Mouse (Mus musculus): ENCODE results near the gene Etnk2. TPM values are rescaled to one million over a fixed set of nuclear protein-coding genes. Genes with fewer than 3 reads are reported as not detected.

Gene Etnk2
- total and polyA plus RNA-seq, 2 experiments from 2014 or later, result 29.6 to 49.7 TPM

DNA sequence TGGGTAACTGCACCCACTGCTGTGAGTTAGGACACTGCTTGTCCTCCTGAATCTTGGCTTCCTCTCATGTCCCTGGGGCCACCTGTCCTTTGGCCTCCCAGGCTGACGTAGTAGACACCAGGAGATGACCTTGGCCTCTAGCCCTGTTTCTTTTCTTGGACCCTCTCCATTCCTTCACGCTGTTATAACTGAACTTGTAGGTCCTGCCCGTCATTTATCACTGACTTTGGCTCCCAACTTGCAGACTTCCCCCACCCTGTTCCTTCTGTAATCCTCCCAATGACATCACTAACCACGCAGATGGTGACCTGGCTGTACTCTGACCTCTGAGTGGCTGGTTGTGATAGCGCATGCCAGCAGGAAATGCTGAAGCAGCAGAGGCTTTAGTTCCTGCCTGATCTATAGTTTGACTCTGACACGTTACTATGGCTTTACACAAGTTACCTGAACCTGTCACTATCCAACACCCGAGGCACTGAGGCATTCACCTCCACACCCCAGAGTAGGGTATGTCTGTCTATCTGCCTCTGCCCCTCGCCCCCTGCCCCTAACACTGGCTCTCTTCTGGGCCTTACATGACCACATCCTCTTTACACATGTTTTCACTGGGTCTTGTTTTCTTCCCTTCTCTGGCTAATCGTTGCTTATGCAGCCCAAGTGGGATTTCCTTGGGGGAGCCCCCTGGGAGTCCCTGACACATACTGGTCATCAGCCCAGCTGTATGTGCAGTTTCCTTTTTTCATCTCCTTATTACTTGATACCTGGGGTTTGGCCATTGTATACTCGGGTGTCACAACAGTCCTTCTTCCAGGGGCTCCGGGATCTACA is 15.5 kb upstream of the Etnk2 start:
- no peaks in the 10 kb centered on the region for H3K27me3 ChIP-seq (ENCODE audit: insufficient read depth, low read length)
- no peak overlapping the region for H3K27ac ChIP-seq
- TF ChIP-seq CTCF (IDR thresholded peaks at IDR 0.05; ENCODE audit: low read depth), result no peak
- H3K4me1 ChIP-seq (ENCODE audit: insufficient read depth, low read length), result no peaks in the 10 kb centered on the region
- H3K4me2 ChIP-seq (ENCODE audit: low read depth, low read length), result no peak overlapping the region
- DNase-seq (ENCODE audit: low spot score), result no peak
- H3K4me3 ChIP-seq (ENCODE audit: low read length), result no peak overlapping the region
- no peak overlapping the region for H3K9ac ChIP-seq (replicated peaks; ENCODE audit: low read length)
- no peaks in the 10 kb centered on the region for H3K36me3 ChIP-seq (ENCODE audit: insufficient read depth, low read length)
- 77% methylated on average over 11 of the region's 11 CpGs for WGBS
- no peak for ATAC-seq
- H3K9me3 ChIP-seq (ENCODE audit: low read length), result no peaks in the 10 kb centered on the region

- H3K4me1 ChIP-seq (ENCODE audit: insufficient read depth, low read length), result no peaks in the 10 kb centered on the region
- no peaks in the 10 kb centered on the region for H3K36me3 ChIP-seq (ENCODE audit: insufficient read depth, low read length)
- 90% methylated on average over 1 of the region's 1 CpGs for WGBS
- no peak for TF ChIP-seq CTCF (IDR thresholded peaks at IDR 0.05; ENCODE audit: low read depth)
- DNase-seq (ENCODE audit: low spot score), result no peak
- ATAC-seq, result no peak
- H3K4me3 ChIP-seq (ENCODE audit: low read length), result no peak within 1 kb of the TSS
- H3K9me3 ChIP-seq (ENCODE audit: low read length), result no peaks in the 10 kb centered on the region
- no peak within 1 kb of the TSS for H3K27ac ChIP-seq
- no peak within 1 kb of the TSS for H3K4me2 ChIP-seq (ENCODE audit: low read depth, low read length)
- H3K9ac ChIP-seq (replicated peaks; ENCODE audit: low read length), result no peak within 1 kb of the TSS
- H3K27me3 ChIP-seq (ENCODE audit: insufficient read depth, low read length), result no peaks in the 10 kb centered on the region
Observed at GRCm38 (mm10) chr1:133350210-133350609, 13.2 kb upstream of the Etnk2 start, which contains the start of gene Ren1. Gene Ren1 (plus strand): TSS chr1:133350510.

- H3K9ac ChIP-seq (replicated peaks; ENCODE audit: low read length), result no peak overlapping the region
- no peak overlapping the region for H3K4me3 ChIP-seq (ENCODE audit: low read length)
- H3K36me3 ChIP-seq (ENCODE audit: insufficient read depth, low read length), result no peaks in the 10 kb centered on the region
- no peaks in the 10 kb centered on the region for H3K9me3 ChIP-seq (ENCODE audit: low read length)
- WGBS, result 53% methylated on average over 9 of the region's 9 CpGs
- ATAC-seq (no peak), DNase-seq (ENCODE audit: low spot score) (no peak)
- H3K27me3 ChIP-seq (ENCODE audit: insufficient read depth, low read length), result no peaks in the 10 kb centered on the region
- H3K27ac ChIP-seq, result no peak overlapping the region
- H3K4me2 ChIP-seq (ENCODE audit: low read depth, low read length), result no peak overlapping the region
- no peaks in the 10 kb centered on the region for H3K4me1 ChIP-seq (ENCODE audit: insufficient read depth, low read length)
- no peak for TF ChIP-seq CTCF (IDR thresholded peaks at IDR 0.05; ENCODE audit: low read depth)
Observed at GRCm38 (mm10) chr1:133351762-133352161, 11.6 kb upstream of the Etnk2 start.

DNA sequence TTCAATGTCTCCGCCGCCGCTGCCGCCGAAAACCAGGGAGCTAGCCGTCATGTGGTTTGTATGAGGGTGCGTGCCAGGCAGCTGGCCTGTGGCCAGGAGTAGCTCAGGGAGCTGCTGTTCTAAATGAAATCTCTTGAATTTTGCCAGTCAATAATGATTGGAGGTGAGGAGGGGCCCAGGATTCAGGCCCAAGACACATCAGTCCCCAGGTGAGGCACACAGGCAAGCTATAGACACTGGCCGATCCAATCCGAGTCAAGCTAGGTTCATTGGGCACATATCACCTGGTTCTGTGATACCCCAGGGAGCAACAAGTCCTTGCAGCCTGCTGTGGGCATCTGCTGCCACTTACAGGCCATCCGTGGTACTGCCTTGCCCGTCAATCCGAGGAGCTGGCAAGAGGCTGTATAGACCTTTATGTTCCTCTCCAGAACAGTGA is 10.0 kb upstream of the Etnk2 start:
- no peak overlapping the region for H3K4me3 ChIP-seq (ENCODE audit: low read length)
- peak; percentile 90 for DNase-seq (ENCODE audit: low spot score)
- no peaks in the 10 kb centered on the region for H3K36me3 ChIP-seq (ENCODE audit: insufficient read depth, low read length)
- H3K27ac ChIP-seq, result no peak overlapping the region
- H3K9ac ChIP-seq (replicated peaks; ENCODE audit: low read length), result no peak overlapping the region
- no peaks in the 10 kb centered on the region for H3K4me1 ChIP-seq (ENCODE audit: insufficient read depth, low read length)
- H3K9me3 ChIP-seq (ENCODE audit: low read length), result no peaks in the 10 kb centered on the region
- peak; percentile 85 for ATAC-seq
- peak overlapping the region; percentile 21; the same call in 1 of the 2 replicates for H3K4me2 ChIP-seq (ENCODE audit: low read depth, low read length)
- no peaks in the 10 kb centered on the region for H3K27me3 ChIP-seq (ENCODE audit: insufficient read depth, low read length)
- WGBS, result 21% methylated on average over 12 of the region's 12 CpGs
- peak; percentile 100 for TF ChIP-seq CTCF (IDR thresholded peaks at IDR 0.05; ENCODE audit: low read depth)

GRCm38 (mm10) chr1:133355469-133355868 is 7.9 kb upstream of the Etnk2 start:
- no peak for ATAC-seq
- TF ChIP-seq CTCF (IDR thresholded peaks at IDR 0.05; ENCODE audit: low read depth), result no peak
- no peaks in the 10 kb centered on the region for H3K4me1 ChIP-seq (ENCODE audit: insufficient read depth, low read length)

GRCm38 (mm10) chr1:133355912-133356311 is 7.5 kb upstream of the Etnk2 start:
- ATAC-seq, result no peak
- no peak for TF ChIP-seq CTCF (IDR thresholded peaks at IDR 0.05; ENCODE audit: low read depth)
- Histone ChIP-seq H3K4me2 (ENCODE audit: low read depth, low read length) (no peak overlapping the region), H3K36me3 (ENCODE audit: insufficient read depth, low read length) (no peaks in the 10 kb centered on the region), H3K9ac (replicated peaks; ENCODE audit: low read length) (no peak overlapping the region), H3K4me1 (ENCODE audit: insufficient read depth, low read length) (no peaks in the 10 kb centered on the region), H3K27me3 (ENCODE audit: insufficient read depth, low read length) (no peaks in the 10 kb centered on the region), H3K4me3 (ENCODE audit: low read length) (no peak overlapping the region), H3K9me3 (ENCODE audit: low read length) (no peaks in the 10 kb centered on the region), H3K27ac (no peak overlapping the region)
- WGBS, result 63% methylated on average over 15 of the region's 15 CpGs
- no peak for DNase-seq (ENCODE audit: low spot score)

More at GRCm38 (mm10) chr1:133355469-133355868, 7.9 kb upstream of the Etnk2 start:
- Histone ChIP-seq H3K9ac (replicated peaks; ENCODE audit: low read length) (no peak overlapping the region), H3K36me3 (ENCODE audit: insufficient read depth, low read length) (no peaks in the 10 kb centered on the region), H3K4me3 (ENCODE audit: low read length) (no peak overlapping the region), H3K27ac (no peak overlapping the region), H3K27me3 (ENCODE audit: insufficient read depth, low read length) (no peaks in the 10 kb centered on the region), H3K9me3 (ENCODE audit: low read length) (no peaks in the 10 kb centered on the region), H3K4me2 (ENCODE audit: low read depth, low read length) (no peak overlapping the region)
- DNase-seq (ENCODE audit: low spot score), result no peak
- 67% methylated on average over 5 of the region's 5 CpGs for WGBS

GRCm38 (mm10) chr1:133356330-133356729 is 7.0 kb upstream of the Etnk2 start:
- H3K27ac ChIP-seq, result no peak overlapping the region
- H3K4me1 ChIP-seq (ENCODE audit: insufficient read depth, low read length), result no peaks in the 10 kb centered on the region
- ATAC-seq (no peak), DNase-seq (ENCODE audit: low spot score) (no peak)
- 66% methylated on average over 8 of the region's 8 CpGs for WGBS
- no peak overlapping the region for H3K4me3 ChIP-seq (ENCODE audit: low read length)
- H3K36me3 ChIP-seq (ENCODE audit: insufficient read depth, low read length), result no peaks in the 10 kb centered on the region
- TF ChIP-seq CTCF (IDR thresholded peaks at IDR 0.05; ENCODE audit: low read depth), result no peak
- H3K4me2 ChIP-seq (ENCODE audit: low read depth, low read length), result no peak overlapping the region
- no peak overlapping the region for H3K9ac ChIP-seq (replicated peaks; ENCODE audit: low read length)
- H3K27me3 ChIP-seq (ENCODE audit: insufficient read depth, low read length), result no peaks in the 10 kb centered on the region
- no peaks in the 10 kb centered on the region for H3K9me3 ChIP-seq (ENCODE audit: low read length)
